Mouse (Mus musculus) lung, adult 2 months (tissue): Measurements from ENCODE around the gene Oas1f. TPM values are rescaled to one million over a fixed set of nuclear protein-coding genes. Genes with fewer than 3 reads are reported as not detected.
A peak's percentile ranks its signal among the peaks of the same experiment; 100 is the strongest.

ENCODE experiments used
- DNase-seq: peaks from one replicate; pipeline ENCODE4 v3.0.0; 2022
- H3K4me1 ChIP-seq: fragments of 200-500 bp; 2 replicates; pipeline ENCODE4 v1.6.1; 2011; ENCODE audit warnings: low read length; ENCODE audit not compliant: control insufficient read depth, insufficient read depth
- H3K4me3 ChIP-seq: fragments of 200-500 bp; replicated peaks from 2 replicates; pipeline ENCODE3; 2011; ENCODE audit warnings: low read depth, mild to moderate bottlenecking, control low read depth, low read length; ENCODE audit errors: extremely low read depth
- CTCF ChIP-seq: fragments of 200-500 bp; IDR thresholded peaks from 2 replicates; pipeline ENCODE4 v1.5.1; 2011; ENCODE audit warnings: mild to moderate bottlenecking, low read length, control low read depth; ENCODE audit not compliant: insufficient read depth
- POLR2A ChIP-seq: fragments of 200-500 bp; IDR thresholded peaks from 2 replicates; pipeline ENCODE4 v1.6.1; 2011; ENCODE audit warnings: low read depth, mild to moderate bottlenecking, control low read depth, low read length, borderline replicate concordance; ENCODE audit errors: extremely low read depth
- WGBS: fragments of 180-500 bp; shearing (Covaris S2); methylation state at CpG from one replicate; pipeline ENCODE4 v1.1.7; 2018; 5-methylcytosine and 5-hydroxymethylcytosine counted together
- polyA plus RNA-seq: library from polyadenylated mRNA; depleted of rRNA; stranded (reverse); fragments of >200 nt; gene quantifications from 2 replicates; pipeline ENCODE4 v1.2.3, GENCODE M21; 2012

Gene Oas1f
- polyA plus RNA-seq, 1 experiment = not detected

DNA sequence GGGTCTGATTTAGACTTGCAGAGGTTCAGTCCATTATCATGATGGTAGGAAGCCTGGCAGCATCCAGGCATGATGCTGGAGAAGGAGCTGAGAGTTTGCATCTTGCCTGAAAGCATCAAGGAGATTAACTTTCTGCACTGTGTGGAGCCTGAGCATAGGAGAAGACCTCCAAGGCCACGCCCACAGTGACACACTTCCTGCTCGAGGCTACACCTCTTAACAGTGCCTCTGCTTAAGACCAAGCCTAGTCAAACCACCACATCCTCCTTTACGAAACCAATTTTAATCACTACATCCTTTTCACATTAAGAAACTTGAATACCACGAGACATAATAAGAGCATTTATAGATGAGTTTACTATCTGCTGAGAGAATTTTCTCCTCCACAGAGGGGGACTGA lies 16.1 kb upstream of the Oas1f start:
- DNase-seq = no peak
- TF ChIP-seq CTCF (no peak), POLR2A (no peak)
- WGBS = 60% methylated on average over 4 of the region's 4 CpGs
- Histone ChIP-seq H3K4me3 (no peak overlapping the region), H3K4me1 (no peaks in the 10 kb centered on the region)

DNA sequence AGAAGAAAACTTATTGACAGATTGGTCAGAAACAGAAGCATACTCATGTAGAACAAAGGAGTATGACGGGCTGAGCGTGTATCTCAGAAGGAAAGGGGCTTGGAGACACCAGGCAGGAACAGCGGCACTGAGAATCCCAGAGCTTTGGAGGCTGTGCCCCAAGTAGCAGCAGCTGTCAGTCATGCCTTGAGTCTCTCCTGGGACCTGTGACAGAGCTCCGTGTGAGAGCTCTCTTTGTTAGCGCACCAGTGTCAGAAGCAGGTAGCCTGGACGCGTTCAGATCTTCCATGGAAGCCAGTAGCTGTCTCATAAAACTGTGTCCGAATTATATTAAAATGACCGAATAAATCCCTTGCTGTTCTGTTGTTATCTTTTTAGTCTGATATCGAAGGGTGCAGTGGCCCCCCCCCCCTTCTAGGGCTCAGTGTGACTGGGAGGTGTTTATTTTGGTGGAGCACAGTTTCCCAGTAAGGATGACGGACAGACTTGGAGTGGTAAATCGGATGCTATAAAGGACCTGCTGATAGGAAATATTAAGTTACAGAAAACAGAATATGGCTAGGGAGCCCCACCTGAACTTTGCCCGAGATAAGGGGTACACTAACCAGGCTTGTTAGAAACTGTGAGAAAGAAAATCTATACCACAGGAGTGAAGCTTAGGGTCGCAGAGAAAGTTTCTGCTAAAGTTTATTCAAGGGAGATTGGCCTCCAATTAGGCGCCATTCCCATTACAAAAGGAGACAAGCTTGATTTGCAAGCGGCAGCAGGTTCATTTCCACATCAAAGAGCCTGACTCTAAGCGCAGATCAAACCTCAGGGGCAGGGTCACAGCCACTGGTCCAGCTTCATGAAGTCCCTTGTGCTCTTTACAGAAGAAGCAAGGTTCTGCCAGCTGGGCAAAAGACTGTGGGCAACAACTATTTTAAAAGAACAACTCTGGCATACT lies 13.6 kb upstream of the Oas1f start:
- TF ChIP-seq CTCF = no peak
- no peak for TF ChIP-seq POLR2A
- H3K4me1 ChIP-seq = no peaks in the 10 kb centered on the region
- WGBS = 15% methylated on average over 17 of the region's 17 CpGs
- no peak overlapping the region for H3K4me3 ChIP-seq
- DNase-seq = no peak

GRCm38 (mm10) chr5:120836731-120837585 lies 10.2 kb upstream of the Oas1f start:
- TF ChIP-seq POLR2A (no peak), CTCF (peak; percentile 59)
- Histone ChIP-seq H3K4me3 (no peak overlapping the region), H3K4me1 (no peaks in the 10 kb centered on the region)
- peak; percentile 47 for DNase-seq
- WGBS = 12% methylated on average over 8 of the region's 8 CpGs

DNA sequence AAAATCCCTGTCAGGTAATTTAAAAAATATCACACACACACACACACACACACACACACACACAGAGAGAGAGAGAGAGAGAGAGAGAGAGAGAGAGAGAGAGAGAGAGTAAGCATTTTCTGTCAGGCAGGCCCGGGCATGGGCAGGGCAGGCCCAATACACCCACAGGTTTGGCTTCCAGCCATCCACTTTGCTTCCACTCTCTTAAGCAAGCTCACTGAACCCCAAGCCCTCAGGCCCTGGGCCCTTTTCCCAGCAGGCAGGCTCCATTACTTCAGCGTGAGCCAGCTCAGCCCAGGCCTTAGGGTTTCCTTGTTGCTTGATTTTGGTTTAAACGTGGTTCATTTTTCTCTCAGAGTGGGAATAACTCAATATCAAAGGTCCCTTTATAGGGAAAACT lies 2.5 kb upstream of the Oas1f start:
- no peaks in the 10 kb centered on the region for H3K4me1 ChIP-seq
- no peak for TF ChIP-seq POLR2A
- no peak overlapping the region for H3K4me3 ChIP-seq
- WGBS = 41% methylated on average over 3 of the region's 3 CpGs
- no peak for DNase-seq

DNA sequence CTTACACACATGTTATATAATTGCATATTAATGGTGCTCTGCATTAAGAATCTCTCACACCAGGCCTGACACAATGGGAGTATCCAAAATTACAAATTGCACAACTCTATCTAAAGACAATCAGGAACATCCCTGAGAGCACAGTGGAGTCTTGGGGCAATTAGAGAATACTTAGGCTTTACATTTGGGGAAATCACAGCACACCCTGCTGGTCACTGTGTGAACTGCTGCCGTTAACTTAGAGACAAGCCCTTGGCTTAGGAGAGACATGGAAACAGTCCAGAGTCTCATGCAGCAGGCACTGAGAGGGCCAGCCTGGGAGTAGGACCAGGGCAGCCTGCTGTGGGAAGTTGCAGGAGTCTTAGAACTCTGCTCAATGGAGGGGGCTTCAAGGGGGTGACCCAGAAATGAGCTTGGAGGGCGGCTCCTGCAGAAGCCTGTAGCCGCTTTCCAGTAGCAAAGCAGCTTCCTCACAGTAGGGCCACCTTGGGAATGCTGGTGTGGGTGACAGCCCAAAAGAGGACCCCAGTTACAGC lies 2.5 kb downstream of the Oas1f start:
- 57% methylated on average over 3 of the region's 3 CpGs for WGBS
- TF ChIP-seq POLR2A = no peak
- TF ChIP-seq CTCF = peak; percentile 49; the same call in 1 of the 2 replicates
- no peaks in the 10 kb centered on the region for H3K4me1 ChIP-seq
- no peak overlapping the region for H3K4me3 ChIP-seq
- peak; percentile 25 for DNase-seq

- TF ChIP-seq POLR2A (no peak), CTCF (no peak)
- 75% methylated on average over 2 of the region's 2 CpGs for WGBS
- Histone ChIP-seq H3K4me1 (no peaks in the 10 kb centered on the region), H3K4me3 (no peak overlapping the region)
- no peak for DNase-seq
These were observed 12.1 kb downstream of the Oas1f start for GRCm38 (mm10) chr5:120859241-120859640.

DNA sequence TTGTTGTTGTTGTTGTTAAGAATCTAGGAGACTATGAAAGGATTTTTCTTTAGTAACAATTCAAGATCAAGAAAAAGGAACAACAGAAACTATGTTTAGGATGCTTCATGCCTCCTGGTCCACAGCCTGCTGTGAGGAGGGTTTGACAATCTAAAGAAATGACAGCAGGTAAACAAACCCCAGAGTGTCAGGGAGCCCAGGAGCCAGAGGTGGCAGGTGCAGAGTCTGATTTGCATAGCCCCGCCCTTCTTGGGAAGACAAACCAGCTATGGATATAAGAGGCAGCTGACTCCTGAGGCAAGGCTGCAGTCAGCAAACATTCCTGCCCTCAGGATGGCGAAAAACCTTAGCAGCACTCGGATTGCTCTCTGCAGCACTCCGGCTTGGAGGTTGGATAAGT lies 14.0 kb downstream of the Oas1f start, which contains the start of gene Oas1h:
Gene Oas1h (plus strand): TSS at position 301 of the 400 bp plus-strand sequence.
- H3K4me1 ChIP-seq = no peaks in the 10 kb centered on the region
- no peak for DNase-seq
- H3K4me3 ChIP-seq = no peak within 1 kb of the TSS
- TF ChIP-seq CTCF (no peak), POLR2A (no peak)
- 46% methylated on average over 4 of the region's 4 CpGs for WGBS

DNA sequence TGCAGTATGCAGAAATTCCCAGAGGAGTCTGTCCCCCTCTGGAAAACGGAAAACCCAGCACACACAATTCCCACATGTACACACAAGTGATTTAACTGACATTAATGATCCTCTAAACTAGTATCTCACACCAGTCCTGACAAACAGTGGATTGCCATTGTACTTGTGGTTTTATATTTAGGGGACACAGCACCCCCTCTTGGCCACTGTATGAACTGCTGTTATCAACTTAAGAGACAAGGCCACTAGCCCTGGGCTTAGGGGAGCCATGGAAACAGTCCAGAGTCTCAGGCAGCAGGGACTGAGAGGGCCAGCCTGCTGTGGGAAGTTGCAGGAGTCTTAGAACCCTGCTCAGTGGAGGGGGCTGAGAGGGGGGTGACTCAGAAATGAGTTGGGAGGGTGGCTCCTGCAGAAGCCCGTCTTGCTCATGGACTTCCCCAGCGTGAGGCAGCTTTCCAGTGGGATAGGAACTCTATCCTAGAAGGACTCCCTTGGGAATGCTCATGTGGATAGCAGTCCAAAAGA lies 18.2 kb downstream of the Oas1f start:
- WGBS = 66% methylated on average over 3 of the region's 3 CpGs
- Histone ChIP-seq H3K4me3 (no peak overlapping the region), H3K4me1 (no peaks in the 10 kb centered on the region)
- TF ChIP-seq CTCF (peak; percentile 28; the same call in 1 of the 2 replicates), POLR2A (no peak)
- DNase-seq = no peak

GRCm38 (mm10) chr5:120869436-120870015 lies 22.4 kb downstream of the Oas1f start:
- Histone ChIP-seq H3K4me1 (no peaks in the 10 kb centered on the region), H3K4me3 (no peak overlapping the region)
- TF ChIP-seq POLR2A = no peak
- no peak for TF ChIP-seq CTCF
- WGBS = 81% methylated on average over 7 of the region's 7 CpGs
- no peak for DNase-seq
